8 mouse cellular contexts compared by ENCODE assay signal in the genomic region with DNA sequence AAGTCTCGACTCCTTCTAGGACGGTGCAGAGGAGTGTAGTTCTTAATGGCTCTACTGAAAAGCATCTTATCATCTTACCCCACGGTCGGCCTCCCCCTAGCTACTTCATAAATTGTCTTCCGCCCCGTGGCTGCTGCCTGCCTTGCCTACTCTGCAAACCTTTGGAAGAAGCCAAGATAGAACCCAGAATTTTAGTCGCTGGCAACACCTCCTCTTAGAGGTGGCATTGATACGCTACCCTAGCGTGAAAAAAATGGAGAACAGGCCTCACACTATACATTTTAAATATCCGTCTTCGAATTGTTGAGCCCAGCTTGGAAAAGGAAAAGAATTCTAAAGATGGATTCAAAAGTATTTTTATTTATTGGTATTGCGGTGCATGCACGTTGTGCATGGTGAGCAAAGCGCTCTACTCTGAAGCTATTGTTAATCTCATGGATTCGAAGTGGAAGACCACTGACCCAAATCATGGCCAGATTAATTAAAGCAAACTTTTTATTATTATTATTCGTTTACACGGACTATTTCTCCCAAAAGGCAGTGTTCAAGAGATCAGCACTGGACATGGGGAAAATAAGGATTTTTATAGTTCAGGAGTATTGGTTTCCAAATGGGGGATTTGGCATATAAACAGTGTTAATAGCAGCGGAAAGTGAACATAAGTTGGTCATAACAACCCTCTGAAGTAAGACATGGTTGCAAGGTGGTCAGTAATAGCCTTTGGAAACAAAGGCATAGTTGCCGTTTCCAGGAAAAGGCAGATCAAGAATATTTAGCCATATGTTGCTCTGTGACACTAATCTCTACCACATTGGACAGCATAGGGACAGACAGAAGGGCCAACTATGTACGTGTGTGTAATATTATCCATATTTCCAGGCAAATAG. TPM values are rescaled to one million over a fixed set of nuclear protein-coding genes. Genes with fewer than 3 reads are reported as not detected.
DNase-seq lines count a peak whose midpoint lies in the region; ATAC-seq and TF ChIP-seq lines count a peak whose summit lies in the region.

No protein-coding gene starts in this region.

- peak overlapping the region; percentile 91 for H3K4me2 ChIP-seq in heart, embryonic 12.5 days
- peak overlapping the region; percentile 52 for H3K4me2 ChIP-seq in hindbrain, embryonic 11.5 days (replicated peaks; ENCODE audit: low read depth, low read length)
- peak overlapping the region; percentile 79 for H3K4me2 ChIP-seq in midbrain, embryonic 11.5 days

- no peak for TF ChIP-seq CTCF in G1E (IDR thresholded peaks at IDR 0.05; ENCODE audit: low read depth, low read length)

- H3K9me3 ChIP-seq in heart, embryonic 12.5 days (replicated peaks), result no peaks in the 10 kb centered on the region
- H3K9me3 ChIP-seq in G1E (replicated peaks), result no peaks in the 10 kb centered on the region
- no peaks in the 10 kb centered on the region for H3K9me3 ChIP-seq in hindbrain, embryonic 11.5 days (ENCODE audit: control insufficient read depth, low read length)
- no peaks in the 10 kb centered on the region for H3K9me3 ChIP-seq in midbrain, embryonic 11.5 days (ENCODE audit: control insufficient read depth, low read length)

- no peaks in the 10 kb centered on the region for H3K27me3 ChIP-seq in heart, embryonic 12.5 days (replicated peaks)
- no peaks in the 10 kb centered on the region for H3K27me3 ChIP-seq in G1E (ENCODE audit: insufficient read depth, low read length)
- no peaks in the 10 kb centered on the region for H3K27me3 ChIP-seq in hindbrain, embryonic 11.5 days (ENCODE audit: control insufficient read depth, insufficient read depth, low read length)
- H3K27me3 ChIP-seq in midbrain, embryonic 11.5 days (ENCODE audit: control insufficient read depth, insufficient read depth, low read length), result no peaks in the 10 kb centered on the region

- H3K9ac ChIP-seq in heart, embryonic 12.5 days, result peak overlapping the region; percentile 93
- H3K9ac ChIP-seq in hindbrain, embryonic 11.5 days (ENCODE audit: low read depth, low read length), result peak overlapping the region; percentile 83
- peak overlapping the region; percentile 90 for H3K9ac ChIP-seq in midbrain, embryonic 11.5 days (ENCODE audit: low read length)

- peak overlapping the region; percentile 92 for H3K27ac ChIP-seq in heart, embryonic 12.5 days (ENCODE audit: poor library complexity, severe bottlenecking)
- H3K27ac ChIP-seq in hindbrain, embryonic 11.5 days (ENCODE audit: low read depth, low read length), result peak overlapping the region; percentile 80
- H3K27ac ChIP-seq in midbrain, embryonic 11.5 days (ENCODE audit: low read depth, low read length), result peak overlapping the region; percentile 80

- peak overlapping the region; percentile 95 for H3K4me3 ChIP-seq in heart, embryonic 12.5 days
- H3K4me3 ChIP-seq in G1E (ENCODE audit: low read depth, low read length), result peak overlapping the region; percentile 84
- H3K4me3 ChIP-seq in hindbrain, embryonic 11.5 days (ENCODE audit: low read depth, low read length), result peak overlapping the region; percentile 76
- H3K4me3 ChIP-seq in midbrain, embryonic 11.5 days (ENCODE audit: low read depth, low read length), result peak overlapping the region; percentile 90

- DNase-seq in heart, postnatal 4 days, result no peak
- DNase-seq in G1E (ENCODE audit: low spot score), result no peak
- DNase-seq in hindbrain, embryonic 11.5 days (ENCODE audit: low spot score), result no peak
- DNase-seq in midbrain, embryonic 11.5 days (ENCODE audit: low spot score, missing footprints), result no peak
- DNase-seq in layer of hippocampus, postnatal 14 days (ENCODE audit: low spot score in 2 of 2), result no peak
- no peak for DNase-seq in urinary bladder, postnatal 10 days (ENCODE audit: low spot score)
- DNase-seq in left cerebral cortex, postnatal 36 days (ENCODE audit: low spot score in 2 of 2), result no peak

- WGBS in heart, embryonic 12.5 days, result 9% methylated on average over 20 of the region's 20 CpGs
- 9% methylated on average over 20 of the region's 20 CpGs for WGBS in hindbrain, embryonic 11.5 days
- 10% methylated on average over 20 of the region's 20 CpGs for WGBS in midbrain, embryonic 11.5 days

- H3K36me3 ChIP-seq in heart, embryonic 12.5 days, result peaks cover 18% of the 10 kb centered on the region
- peaks cover 44% of the 10 kb centered on the region for H3K36me3 ChIP-seq in G1E (replicated peaks)
- H3K36me3 ChIP-seq in hindbrain, embryonic 11.5 days (ENCODE audit: control insufficient read depth, insufficient read depth, low read length), result no peaks in the 10 kb centered on the region
- no peaks in the 10 kb centered on the region; the same call in 1 of the 2 replicates for H3K36me3 ChIP-seq in midbrain, embryonic 11.5 days (ENCODE audit: control insufficient read depth, insufficient read depth, low read length)

- intact Hi-C loops in left cerebral cortex, postnatal 36 days (cut with DNase I), result no loop called here

- H3K4me1 ChIP-seq in heart, embryonic 12.5 days (replicated peaks), result peaks cover 23% of the 10 kb centered on the region
- H3K4me1 ChIP-seq in G1E (ENCODE audit: insufficient read depth, low read depth, low read length), result peaks cover 51% of the 10 kb centered on the region
- no peaks in the 10 kb centered on the region; the same call in 1 of the 2 replicates for H3K4me1 ChIP-seq in hindbrain, embryonic 11.5 days (replicated peaks; ENCODE audit: control insufficient read depth, insufficient read depth, low read length)
- peaks cover 20% of the 10 kb centered on the region for H3K4me1 ChIP-seq in midbrain, embryonic 11.5 days (ENCODE audit: control insufficient read depth, insufficient read depth, low read length)

- ATAC-seq in heart, embryonic 12.5 days (ENCODE audit: insufficient number of reproducible peaks, low FRiP score), result no peak
- ATAC-seq in G1E (ENCODE audit: extremely low read depth, insufficient number of reproducible peaks, low FRiP score, poor library complexity, severe bottlenecking), result no peak
- no peak for ATAC-seq in hindbrain, embryonic 11.5 days (ENCODE audit: low FRiP score)
- no peak for ATAC-seq in midbrain, embryonic 11.5 days (ENCODE audit: low FRiP score)

RNA-seq across cellular contexts. Expression of a gene that starts 0.6 kb away (rescaled TPM):
- 21.5 TPM in 2 replicates for polyA plus RNA-seq in heart, embryonic 12.5 days (2016; fragmentation: Nextera tagmentation; extraction: Ambion mirVana)
- total RNA-seq in heart, postnatal 4 days (2021), result 10 to 100 TPM; 10.3 to 10.6 TPM
- total RNA-seq in G1E (2014; fragmentation: Nextera tagmentation), result 21.8 and 29.6 TPM in 2 replicates
- total RNA-seq in G1E (2017), result 41.0 and 44.7 TPM in 2 replicates
- polyA plus RNA-seq in G1E (2012), result 1.2 and 1.7 TPM in 2 replicates
- polyA plus RNA-seq in hindbrain, embryonic 11.5 days (2014; fragmentation: Nextera tagmentation; extraction: Ambion mirVana), result 40.3 and 42.4 TPM in 2 replicates
- 41.8 and 41.9 TPM in 2 replicates for polyA plus RNA-seq in midbrain, embryonic 11.5 days (2014; fragmentation: Nextera tagmentation; extraction: Ambion mirVana)
- 10 to 100 TPM in 1 of 2 experiments, 1 to 10 TPM in 1; 9.9 to 10.2 TPM for total RNA-seq in layer of hippocampus, postnatal 14 days (2021)
- total RNA-seq in left cerebral cortex, postnatal 36 days (2021), result 1 to 10 TPM; 8.6 TPM

RNA-seq across cellular contexts. Expression of a gene that starts 0.7 kb away (rescaled TPM):
- polyA plus RNA-seq in heart, embryonic 12.5 days (2016; fragmentation: Nextera tagmentation; extraction: Ambion mirVana), result 104 and 109 TPM in 2 replicates
- 10 to 100 TPM; 62.0 to 74.5 TPM for total RNA-seq in heart, postnatal 4 days (2021)
- total RNA-seq in G1E (2014; fragmentation: Nextera tagmentation), result 166 and 188 TPM in 2 replicates
- 156 and 163 TPM in 2 replicates for total RNA-seq in G1E (2017)
- polyA plus RNA-seq in G1E (2012), result 15.2 and 19.1 TPM in 2 replicates
- 97.9 and 105 TPM in 2 replicates for polyA plus RNA-seq in hindbrain, embryonic 11.5 days (2014; fragmentation: Nextera tagmentation; extraction: Ambion mirVana)
- 93.7 and 103 TPM in 2 replicates for polyA plus RNA-seq in midbrain, embryonic 11.5 days (2014; fragmentation: Nextera tagmentation; extraction: Ambion mirVana)
- total RNA-seq in layer of hippocampus, postnatal 14 days (2021), result 100 to 1,000 TPM; 129 to 130 TPM
- 100 to 1,000 TPM; 160 to 183 TPM for total RNA-seq in left cerebral cortex, postnatal 36 days (2021)
